Mouse (Mus musculus) bone marrow macrophage, adult 2 months (primary cell): ENCODE results near the gene Coro2b.

Experiments used
- CTCF ChIP-seq: IDR thresholded peaks from 2 replicates; pipeline ENCODE4 v1.5.1; 2012; ENCODE audit warnings: low read depth, mild to moderate bottlenecking, low read length, moderate library complexity
- POLR2A ChIP-seq: IDR thresholded peaks from 2 replicates; pipeline ENCODE4 v1.6.1; 2012; ENCODE audit warnings: mild to moderate bottlenecking, low read depth, low read length, borderline replicate concordance

DNA sequence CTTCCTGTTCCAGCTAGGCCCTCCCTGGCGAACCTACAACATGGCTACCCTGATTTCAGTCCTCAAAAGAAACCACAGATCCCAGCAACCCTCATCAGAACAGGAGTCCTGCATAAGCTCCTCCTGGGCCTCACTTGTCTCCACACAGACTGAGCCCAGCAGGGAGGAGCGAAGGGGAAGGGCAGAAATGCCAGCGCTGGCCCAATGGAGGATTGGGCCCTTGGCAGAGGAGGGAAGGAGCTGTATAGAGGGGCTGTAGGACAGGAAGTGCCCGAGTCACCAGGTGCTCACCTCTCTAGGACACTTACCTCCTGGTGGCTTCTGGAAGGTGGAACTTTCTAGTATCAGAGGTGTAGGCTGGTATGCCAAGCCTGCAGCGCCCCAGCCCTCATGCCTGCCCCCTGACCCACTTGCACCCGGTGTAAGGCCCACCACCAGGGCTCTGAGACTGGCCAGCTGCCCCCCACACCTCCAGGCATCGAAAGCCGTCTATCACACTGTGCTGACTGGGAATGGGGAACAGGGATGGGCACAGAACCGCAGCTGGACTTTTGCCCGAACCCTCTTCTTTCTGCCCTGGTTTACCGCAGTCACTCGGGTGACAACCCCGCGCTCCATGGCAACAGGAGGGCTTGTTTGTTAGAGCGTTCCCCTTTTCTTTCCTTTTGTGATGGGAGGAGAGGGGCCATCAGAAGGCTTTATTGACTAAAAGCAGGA lies 16.9 kb downstream of the Coro2b start:
- TF ChIP-seq CTCF (no peak), POLR2A (no peak)
